Comparison of ENCODE assay signal across 9 mouse cellular contexts in the genomic region with DNA sequence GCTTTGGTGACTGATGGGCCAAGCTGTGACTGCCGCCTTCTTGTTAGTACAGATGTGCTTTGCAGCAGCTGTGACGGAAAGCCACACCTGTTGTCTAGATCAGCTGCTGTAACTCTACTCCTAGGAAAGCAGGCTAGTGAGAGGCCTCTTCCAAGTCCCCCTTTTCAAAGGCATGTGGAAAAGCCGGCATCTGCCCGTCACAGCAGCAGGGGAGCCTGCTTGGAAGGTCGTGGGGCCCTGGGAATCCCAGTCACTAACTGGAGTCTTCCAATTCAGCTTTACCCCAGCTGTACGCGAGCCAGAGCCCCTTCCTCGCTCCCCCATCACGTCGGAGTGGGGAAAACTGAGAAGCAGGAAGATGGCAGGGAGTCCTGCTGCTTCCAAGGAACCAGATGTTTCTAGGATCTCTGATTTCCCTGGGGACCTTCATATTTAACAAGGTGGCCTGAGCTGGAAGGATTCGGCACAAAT. TPM values are rescaled to one million over a fixed set of nuclear protein-coding genes. Genes with fewer than 3 reads are reported as not detected.
DNase-seq lines count a peak whose midpoint lies in the region; ATAC-seq and TF ChIP-seq lines count a peak whose summit lies in the region.
"Had no signal": no experiment of that assay in that cellular context is flagged by ENCODE, and none has a peak within 500 bp of the region (broad histone marks: within the 10 kb centered on the region; RNA-seq: fewer than 3 reads in every experiment).

No protein-coding gene starts in this region.

- TF ChIP-seq CTCF in kidney, adult 2 months (conservative IDR thresholded peaks at IDR 0.05; ENCODE audit: insufficient read depth, insufficient read length, low read depth, low read length), result no peak

- no peaks in the 10 kb centered on the region for H3K27me3 ChIP-seq in heart, embryonic 12.5 days (replicated peaks)
- peaks cover 35% of the 10 kb centered on the region for H3K27me3 ChIP-seq in embryonic facial prominence, embryonic 10.5 days (replicated peaks; ENCODE audit: low read depth, poor library complexity, severe bottlenecking)
- no peaks in the 10 kb centered on the region for H3K27me3 ChIP-seq in hindbrain, embryonic 16.5 days (replicated peaks; ENCODE audit: control insufficient read depth, insufficient read depth, low read length)
- peaks cover 6% of the 10 kb centered on the region; the same call in 1 of the 2 replicates for H3K27me3 ChIP-seq in neural tube, embryonic 11.5 days (ENCODE audit: control insufficient read depth, insufficient read depth, low read length)
- H3K27me3 ChIP-seq in kidney, adult 2 months (replicated peaks; ENCODE audit: control insufficient read depth, insufficient read depth, low read length), result no peaks in the 10 kb centered on the region

- no peaks in the 10 kb centered on the region for H3K36me3 ChIP-seq in heart, embryonic 12.5 days
- H3K36me3 ChIP-seq in embryonic facial prominence, embryonic 10.5 days (replicated peaks), result no peaks in the 10 kb centered on the region
- no peaks in the 10 kb centered on the region for H3K36me3 ChIP-seq in hindbrain, embryonic 16.5 days (ENCODE audit: control insufficient read depth, insufficient read depth, low read length)
- no peaks in the 10 kb centered on the region for H3K36me3 ChIP-seq in neural tube, embryonic 11.5 days (ENCODE audit: control insufficient read depth, insufficient read depth, low read length)
- H3K36me3 ChIP-seq in kidney, adult 2 months (ENCODE audit: control insufficient read depth, insufficient read depth, low read length), result no peaks in the 10 kb centered on the region
- H3K36me3 ChIP-seq: G1E had no signal

- intact Hi-C loops in heart, postnatal 14 days (cut with DNase I), result loop anchor here (5.0 kb wide), 1 partner anchor 526 kb away; no protein-coding TSS in a partner anchor

- H3K9me3 ChIP-seq in heart, embryonic 12.5 days (replicated peaks), result no peaks in the 10 kb centered on the region
- H3K9me3 ChIP-seq in embryonic facial prominence, embryonic 10.5 days, result peaks cover 7% of the 10 kb centered on the region; the same call in 1 of the 2 replicates
- H3K9me3 ChIP-seq in hindbrain, embryonic 16.5 days (ENCODE audit: control insufficient read depth, low read length), result no peaks in the 10 kb centered on the region
- no peaks in the 10 kb centered on the region for H3K9me3 ChIP-seq in neural tube, embryonic 11.5 days (ENCODE audit: control insufficient read depth, low read length)
- H3K9me3 ChIP-seq: G1E had no signal

- H3K4me1 ChIP-seq in heart, embryonic 12.5 days (replicated peaks), result peaks cover 34% of the 10 kb centered on the region
- H3K4me1 ChIP-seq in embryonic facial prominence, embryonic 10.5 days, result peaks cover 24% of the 10 kb centered on the region
- peaks cover 15% of the 10 kb centered on the region for H3K4me1 ChIP-seq in hindbrain, embryonic 16.5 days (ENCODE audit: control insufficient read depth, insufficient read depth, low read depth, low read length)
- peaks cover 9% of the 10 kb centered on the region; the same call in 1 of the 2 replicates for H3K4me1 ChIP-seq in neural tube, embryonic 11.5 days (ENCODE audit: control insufficient read depth, insufficient read depth, low read length)
- H3K4me1 ChIP-seq in kidney, adult 2 months (ENCODE audit: control insufficient read depth, insufficient read depth, low read length), result no peaks in the 10 kb centered on the region

- TF ChIP-seq POLR2A in kidney, adult 2 months (IDR thresholded peaks at IDR 0.05; ENCODE audit: low read depth, low read length), result no peak

- H3K27ac ChIP-seq in heart, embryonic 12.5 days (ENCODE audit: poor library complexity, severe bottlenecking), result no peak overlapping the region
- H3K27ac ChIP-seq in embryonic facial prominence, embryonic 10.5 days (replicated peaks), result peak overlapping the region; percentile 37; the same call in 1 of the 2 replicates
- H3K27ac ChIP-seq in hindbrain, embryonic 16.5 days (ENCODE audit: low read depth, low read length), result no peak overlapping the region
- H3K27ac ChIP-seq in neural tube, embryonic 11.5 days (ENCODE audit: low read depth, low read length), result no peak overlapping the region
- H3K27ac ChIP-seq in kidney, adult 2 months (ENCODE audit: insufficient read depth, low read depth, low read length), result no peak overlapping the region

- H3K4me3 ChIP-seq in heart, embryonic 12.5 days, result peak overlapping the region; percentile 38; the same call in 1 of the 2 replicates
- H3K4me3 ChIP-seq in embryonic facial prominence, embryonic 10.5 days, result peak overlapping the region; percentile 48
- H3K4me3 ChIP-seq in hindbrain, embryonic 16.5 days (ENCODE audit: low read length), result peak overlapping the region; percentile 43; the same call in 1 of the 2 replicates
- no peak overlapping the region; the same call in 1 of the 2 replicates for H3K4me3 ChIP-seq in neural tube, embryonic 11.5 days (ENCODE audit: low read depth, low read length)
- no peak overlapping the region for H3K4me3 ChIP-seq in kidney, adult 2 months (ENCODE audit: insufficient read depth, low read depth, low read length)

- peak overlapping the region; percentile 49; the same call in 1 of the 2 replicates for H3K9ac ChIP-seq in heart, embryonic 12.5 days
- peak overlapping the region; percentile 52 for H3K9ac ChIP-seq in hindbrain, embryonic 16.5 days (ENCODE audit: low read depth, low read length)
- H3K9ac ChIP-seq in neural tube, embryonic 11.5 days (ENCODE audit: low read length), result no peak overlapping the region

- 17% methylated on average over 11 of the region's 11 CpGs for WGBS in heart, embryonic 12.5 days
- 5% methylated on average over 11 of the region's 11 CpGs for WGBS in embryonic facial prominence, embryonic 10.5 days
- WGBS in hindbrain, embryonic 16.5 days, result 5% methylated on average over 11 of the region's 11 CpGs
- 9% methylated on average over 11 of the region's 11 CpGs for WGBS in neural tube, embryonic 11.5 days
- 50% methylated on average over 11 of the region's 11 CpGs for WGBS in kidney, adult 2 months

- H3K4me2 ChIP-seq in heart, embryonic 12.5 days, result peak overlapping the region; percentile 71
- peak overlapping the region; percentile 76 for H3K4me2 ChIP-seq in hindbrain, embryonic 16.5 days (ENCODE audit: low read length)
- H3K4me2 ChIP-seq in neural tube, embryonic 11.5 days (ENCODE audit: low read depth), result peak overlapping the region; percentile 61

- DNase-seq in heart, postnatal 14 days, result no peak
- DNase-seq in embryonic facial prominence, embryonic 10.5 days (ENCODE audit: low spot score), result peak; percentile 71
- peak; percentile 61 for DNase-seq in neural tube, embryonic 11.5 days (ENCODE audit: low spot score)
- no peak for DNase-seq in left cerebral cortex, adult 9 months (ENCODE audit: low spot score in 2 of 2)
- DNase-seq in frontal cortex, postnatal 10 days (ENCODE audit: low spot score in 2 of 2), result no peak
- no peak for DNase-seq in kidney, adult 2 months

- no peak for ATAC-seq in heart, embryonic 12.5 days (ENCODE audit: insufficient number of reproducible peaks, low FRiP score)
- ATAC-seq in hindbrain, embryonic 16.5 days, result no peak
- no peak for ATAC-seq in neural tube, embryonic 11.5 days (ENCODE audit: insufficient read depth, low FRiP score, low TSS enrichment)

RNA-seq across cellular contexts. Expression of gene Csrp1, which starts 21.4 kb away (rescaled TPM):
- 266 and 270 TPM in 2 replicates for polyA plus RNA-seq in heart, embryonic 12.5 days (2016; fragmentation: Nextera tagmentation; extraction: Ambion mirVana)
- 10 to 100 TPM; 60.3 to 66.0 TPM for total RNA-seq in heart, postnatal 14 days (2021)
- polyA plus RNA-seq in embryonic facial prominence, embryonic 10.5 days (2016; fragmentation: Nextera tagmentation; extraction: Ambion mirVana), result 47.4 and 51.9 TPM in 2 replicates
- polyA plus RNA-seq in hindbrain, embryonic 16.5 days (2015; fragmentation: Nextera tagmentation; extraction: Ambion mirVana), result 20.6 and 23.7 TPM in 2 replicates
- polyA plus RNA-seq in neural tube, embryonic 11.5 days (2014; fragmentation: Nextera tagmentation; extraction: Ambion mirVana), result 47.5 and 51.1 TPM in 2 replicates
- 122 and 124 TPM in 2 replicates for polyA plus RNA-seq in kidney, adult 2 months (2012; rRNA removed)

Comparison
In these comparisons a context has a peak if more than half of its experiments do, and no peak if none do; other contexts are left out.
1. H3K4me3 ChIP-seq: peak in heart, embryonic 12.5 days (single experiment), embryonic facial prominence, embryonic 10.5 days (single experiment) and hindbrain, embryonic 16.5 days (single experiment); none in neural tube, embryonic 11.5 days (single experiment) and kidney, adult 2 months (single experiment).
2. DNase-seq: peak in embryonic facial prominence, embryonic 10.5 days (single experiment) and neural tube, embryonic 11.5 days (single experiment); none in heart, postnatal 14 days (0 of 2), left cerebral cortex, adult 9 months (0 of 2), frontal cortex, postnatal 10 days (0 of 2) and kidney, adult 2 months (single experiment).
3. Peak in every context shown above with its lines, with median percentiles within 50 percentile points of each other: H3K4me2 ChIP-seq.